Mouse (Mus musculus) stomach, embryonic 14.5 days (tissue): ENCODE data around the gene Ttll13. TPM values are rescaled to one million over a fixed set of nuclear protein-coding genes. Genes with fewer than 3 reads are reported as not detected.

Source experiments
- ATAC-seq: fragments of 200-750 bp; cut with Nextera tagmentation; 2 replicates; pipeline ENCODE4 v1.8.0; 2017; ENCODE audit warnings: low read depth, moderate TSS enrichment; ENCODE audit not compliant: insufficient number of reproducible peaks, insufficient read depth, low FRiP score
- H3K27ac ChIP-seq: fragments of 300-500 bp; sonication (generic); 2 replicates; pipeline ENCODE4 v1.5.1; 2014; ENCODE audit warnings: mild to moderate bottlenecking, low read length, moderate library complexity, mixed read lengths
- H3K27me3 ChIP-seq: fragments of 300-500 bp; sonication (generic); 2 replicates; pipeline ENCODE4 v1.6.1; 2014; ENCODE audit warnings: low read length, control low read depth, mixed read lengths; ENCODE audit not compliant: control insufficient read depth, insufficient read depth
- H3K36me3 ChIP-seq: fragments of 300-500 bp; sonication (generic); 2 replicates; pipeline ENCODE4 v1.6.1; 2014; ENCODE audit warnings: mild to moderate bottlenecking, control low read depth, low read length, moderate library complexity, mixed read lengths; ENCODE audit not compliant: control insufficient read depth, insufficient read depth
- H3K4me1 ChIP-seq: fragments of 300-500 bp; sonication (generic); 2 replicates; pipeline ENCODE4 v1.6.1; 2014; ENCODE audit warnings: low read length, control low read depth, mixed read lengths; ENCODE audit not compliant: control insufficient read depth, insufficient read depth
- H3K4me2 ChIP-seq: fragments of 300-500 bp; sonication (generic); replicated peaks from 2 replicates; pipeline ENCODE4 v1.6.1; 2014; ENCODE audit warnings: low read depth, low read length, control low read depth
- H3K4me3 ChIP-seq: fragments of 300-500 bp; sonication (generic); 2 replicates; pipeline ENCODE4 v1.5.1; 2014; ENCODE audit warnings: low read depth, low read length, control low read depth
- H3K9ac ChIP-seq: fragments of 300-500 bp; sonication (generic); replicated peaks from 2 replicates; pipeline ENCODE4 v1.6.1; 2014; ENCODE audit warnings: low read depth, mild to moderate bottlenecking, control low read depth, low read length, moderate library complexity, mixed read lengths
- H3K9me3 ChIP-seq: fragments of 300-500 bp; sonication (generic); 2 replicates; pipeline ENCODE4 v1.6.1; 2016; ENCODE audit warnings: low read depth, low read length, control low read depth; ENCODE audit not compliant: control insufficient read depth
- WGBS: fragments of 180-500 bp; shearing (Covaris S2); extraction: QIAGEN DNeasy Blood & Tissue Kit; methylation state at CpG from one replicate; pipeline ENCODE4 v1.1.7; 2014; 5-methylcytosine and 5-hydroxymethylcytosine counted together
- polyA plus RNA-seq: library from polyadenylated mRNA; unstranded; fragments of >200 nt; fragmentation: Nextera tagmentation; extraction: Ambion mirVana; gene quantifications from 2 replicates; pipeline ENCODE4 v1.2.1, GENCODE M21; 2014

The Ttll13 gene
- polyA plus RNA-seq, 1 experiment from 2014 or later: 1.8 TPM

DNA sequence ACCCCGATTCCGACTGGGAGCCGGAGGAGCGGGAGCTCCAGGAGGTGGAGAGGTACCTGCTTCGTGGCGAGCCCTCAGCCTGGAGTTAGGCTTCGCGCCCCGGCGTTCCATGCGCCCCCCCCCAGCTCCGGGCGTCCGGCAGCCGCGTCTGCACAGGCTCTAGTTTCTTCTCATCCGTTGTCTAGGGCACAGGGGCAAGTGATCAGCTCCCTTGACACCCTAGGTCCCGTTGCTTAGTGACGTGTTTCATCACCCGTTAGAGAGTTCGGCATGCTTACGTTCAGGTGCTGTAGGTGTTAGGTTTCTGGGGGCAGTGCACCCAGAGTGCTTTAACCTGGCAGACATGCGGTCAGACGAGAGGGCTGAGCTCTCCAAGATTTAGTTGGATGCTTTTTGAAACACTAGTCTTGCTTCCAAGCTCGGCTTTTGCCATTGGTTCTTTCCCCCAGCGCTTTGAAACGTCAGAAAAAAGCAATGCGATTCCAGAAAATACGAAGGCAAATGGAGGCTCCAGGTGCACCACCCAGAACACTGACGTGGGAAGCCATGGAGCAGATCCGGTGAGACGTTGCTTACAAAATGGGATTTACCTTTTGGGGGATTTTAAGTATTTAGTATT, 15.3 kb downstream of the Ttll13 start:
- H3K4me2 ChIP-seq: peak overlapping the region; percentile 73
- H3K27ac ChIP-seq: peak overlapping the region; percentile 35
- WGBS: under 1% methylated on average over 32 of the region's 32 CpGs
- peak; percentile 63 for ATAC-seq
- H3K4me1 ChIP-seq: peaks cover 5% of the 10 kb centered on the region; the same call in 1 of the 2 replicates
- no peaks in the 10 kb centered on the region for H3K9me3 ChIP-seq
- H3K9ac ChIP-seq: peak overlapping the region; percentile 62
- peaks cover 12% of the 10 kb centered on the region; the same call in 1 of the 2 replicates for H3K36me3 ChIP-seq
- no peaks in the 10 kb centered on the region for H3K27me3 ChIP-seq
- peak overlapping the region; percentile 76 for H3K4me3 ChIP-seq

DNA sequence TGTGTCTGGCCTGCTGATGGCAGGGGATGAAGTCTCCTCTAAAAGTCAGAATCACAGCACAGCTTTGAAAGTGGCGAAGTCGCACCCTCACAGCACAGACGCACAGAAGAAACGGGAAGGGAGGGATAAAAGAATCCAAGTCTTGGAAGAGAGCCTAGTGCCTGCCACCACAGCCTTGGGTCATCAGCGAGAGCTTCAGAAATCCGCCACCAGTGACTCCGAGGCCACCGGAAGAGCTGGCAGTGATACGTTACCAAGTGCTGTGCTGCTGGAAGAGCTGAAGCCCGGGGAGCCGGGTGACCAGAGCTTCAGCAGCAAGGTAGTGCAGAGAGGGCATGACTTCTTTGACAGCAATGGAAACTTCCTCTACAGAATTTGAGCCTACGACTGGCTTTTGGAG, 18.4 kb downstream of the Ttll13 start:
- ATAC-seq: no peak
- 94% methylated on average over 12 of the region's 12 CpGs for WGBS
- H3K27me3 ChIP-seq: no peaks in the 10 kb centered on the region

DNA sequence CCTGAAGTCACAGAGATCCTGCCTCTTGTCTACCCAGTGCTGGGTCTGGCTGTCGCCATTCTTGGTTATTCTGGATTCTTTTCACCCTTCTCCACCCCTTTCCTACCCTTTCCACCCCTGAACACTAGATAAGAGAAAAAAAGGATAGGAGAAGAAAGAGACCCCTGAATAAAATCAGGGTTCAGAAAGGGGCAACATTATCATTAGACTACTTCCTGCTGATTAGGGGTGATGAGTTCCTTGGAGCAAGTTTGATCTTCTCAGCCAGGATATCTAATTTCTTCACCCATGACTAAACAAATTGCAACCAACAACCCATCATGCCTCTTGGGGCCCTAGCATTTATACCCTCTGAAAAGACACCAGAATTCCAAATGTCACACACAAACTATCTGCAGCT, 21.6 kb downstream of the Ttll13 start:
- no peaks in the 10 kb centered on the region for H3K9me3 ChIP-seq
- 71% methylated on average over 1 of the region's 1 CpGs for WGBS
- ATAC-seq: no peak

More for the DNA sequence above, 18.4 kb downstream of the Ttll13 start:
- Histone ChIP-seq H3K27ac (no peak overlapping the region), H3K4me2 (no peak overlapping the region), H3K36me3 (peaks cover 17% of the 10 kb centered on the region), H3K4me1 (peaks cover 5% of the 10 kb centered on the region; the same call in 1 of the 2 replicates), H3K9ac (no peak overlapping the region), H3K9me3 (no peaks in the 10 kb centered on the region), H3K4me3 (no peak overlapping the region)

DNA sequence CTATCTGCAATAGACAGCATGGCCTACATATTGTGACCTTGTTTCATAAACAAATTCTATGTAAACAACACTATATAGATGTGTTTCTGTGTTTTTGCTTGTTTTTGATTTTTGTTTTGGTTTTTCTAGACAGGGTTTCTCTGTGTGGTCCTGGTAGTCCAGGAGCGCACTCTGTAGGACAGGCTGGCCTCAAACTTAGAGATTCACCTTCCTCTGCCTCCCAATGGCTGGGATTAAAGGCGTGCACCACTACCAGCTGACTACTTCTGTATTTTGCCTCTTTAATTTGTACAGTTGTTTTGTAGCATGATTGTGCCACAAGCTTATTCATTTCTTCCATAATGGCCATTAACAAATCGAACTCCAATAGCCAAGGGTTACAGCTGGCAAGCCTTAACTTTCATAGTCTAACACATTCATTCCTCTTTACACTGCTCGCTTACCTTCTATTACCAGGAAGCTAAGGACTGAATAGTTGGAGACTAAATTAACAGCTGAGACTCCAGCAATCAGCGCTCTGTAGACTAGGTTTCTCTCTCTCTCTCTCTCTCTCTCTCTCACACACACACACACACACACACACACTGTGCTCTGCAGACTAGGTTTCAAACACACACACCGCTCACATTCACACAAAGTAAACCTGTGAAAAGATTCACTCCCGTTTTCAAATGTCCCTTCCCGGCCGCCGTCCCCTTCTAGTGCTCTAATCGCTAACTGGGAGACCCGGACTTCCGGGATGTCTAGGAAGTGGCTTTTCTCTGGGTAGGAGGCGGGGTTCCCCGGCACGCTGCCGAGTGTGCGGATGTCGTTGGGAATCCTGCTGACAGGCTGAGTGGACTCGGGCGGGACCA, 22.9 kb downstream of the Ttll13 start, which contains the start of gene Vps33b:
Gene Vps33b, plus strand, starts transcription at position 753 of the 854 bp plus-strand sequence.
- H3K27me3 ChIP-seq: no peaks in the 10 kb centered on the region
- WGBS: 4% methylated on average over 21 of the region's 21 CpGs
- peak within 1 kb of the TSS; percentile 78 for H3K4me3 ChIP-seq
- H3K27ac ChIP-seq: peak within 1 kb of the TSS; percentile 45
- H3K4me1 ChIP-seq: no peaks in the 10 kb centered on the region; the same call in 1 of the 2 replicates
- H3K36me3 ChIP-seq: peaks cover 18% of the 10 kb centered on the region
- H3K4me2 ChIP-seq: peak within 1 kb of the TSS; percentile 78
- peak; percentile 85 for ATAC-seq
- H3K9me3 ChIP-seq: peaks cover under 1% of the 10 kb centered on the region; the same call in 1 of the 2 replicates
- H3K9ac ChIP-seq: peak within 1 kb of the TSS; percentile 57

More for the DNA sequence above, 21.6 kb downstream of the Ttll13 start:
- Histone ChIP-seq H3K4me1 (no peaks in the 10 kb centered on the region; the same call in 1 of the 2 replicates), H3K4me2 (no peak overlapping the region), H3K27me3 (no peaks in the 10 kb centered on the region), H3K27ac (no peak overlapping the region), H3K9ac (no peak overlapping the region), H3K4me3 (no peak overlapping the region), H3K36me3 (peaks cover 17% of the 10 kb centered on the region)

DNA sequence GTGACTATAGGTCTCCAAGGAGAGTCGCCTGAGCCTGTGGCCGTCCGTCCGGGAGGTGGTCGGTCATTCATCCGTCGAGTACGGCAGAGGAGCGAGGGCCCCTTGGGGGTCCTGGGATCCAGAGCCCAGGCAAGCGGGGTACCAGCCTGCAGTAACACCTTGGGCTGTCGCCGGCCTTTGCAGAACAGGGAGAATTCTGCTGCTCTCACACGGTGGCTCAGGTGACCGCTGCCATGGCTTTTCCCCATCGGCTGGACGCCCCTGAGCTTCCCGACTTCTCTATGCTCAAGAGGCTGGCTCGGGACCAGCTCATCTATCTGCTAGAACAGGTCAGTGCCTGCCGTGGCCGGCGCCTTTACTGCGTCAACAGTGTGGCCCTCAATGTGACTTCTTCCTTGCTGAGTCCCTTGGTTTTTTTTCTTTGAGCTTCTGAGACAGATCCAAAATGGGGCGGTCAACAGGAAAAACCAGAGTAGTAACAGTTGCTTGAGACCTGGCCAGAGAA, 23.6 kb downstream of the Ttll13 start:
- under 1% methylated on average over 23 of the region's 23 CpGs for WGBS

DNA sequence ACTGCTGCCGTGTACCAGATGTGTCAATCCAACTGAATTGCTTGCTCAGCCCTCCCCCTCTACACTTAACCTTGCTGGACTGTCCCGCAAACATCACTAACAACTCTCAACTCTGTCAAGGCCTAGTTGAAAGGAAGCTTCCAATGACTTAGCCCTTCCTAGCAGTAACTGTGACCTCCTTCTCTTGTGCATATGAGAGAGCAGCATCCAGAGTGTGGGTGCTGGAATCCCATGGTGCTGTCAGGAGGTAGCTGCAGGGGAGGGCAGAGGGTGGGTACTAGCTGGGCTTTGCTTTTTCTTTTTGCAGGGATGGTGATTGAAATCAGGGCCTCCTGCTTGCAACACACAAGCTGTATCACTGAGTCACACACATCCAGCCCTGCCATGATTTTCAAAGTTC, 27.3 kb downstream of the Ttll13 start:
- WGBS: 93% methylated on average over 2 of the region's 2 CpGs
- no peaks in the 10 kb centered on the region for H3K27me3 ChIP-seq
- no peak for ATAC-seq
- no peak overlapping the region for H3K4me2 ChIP-seq
- H3K9ac ChIP-seq: no peak overlapping the region
- H3K4me1 ChIP-seq: no peaks in the 10 kb centered on the region; the same call in 1 of the 2 replicates
- H3K36me3 ChIP-seq: peaks cover 33% of the 10 kb centered on the region
- no peak overlapping the region for H3K4me3 ChIP-seq
- peaks cover 13% of the 10 kb centered on the region; the same call in 1 of the 2 replicates for H3K9me3 ChIP-seq
- no peak overlapping the region for H3K27ac ChIP-seq

More for the DNA sequence above, 23.6 kb downstream of the Ttll13 start:
- peaks cover 17% of the 10 kb centered on the region for H3K36me3 ChIP-seq
- no peak overlapping the region; the same call in 1 of the 2 replicates for H3K27ac ChIP-seq
- no peaks in the 10 kb centered on the region; the same call in 1 of the 2 replicates for H3K4me1 ChIP-seq
- peak overlapping the region; percentile 78 for H3K4me3 ChIP-seq
- peaks cover 8% of the 10 kb centered on the region; the same call in 1 of the 2 replicates for H3K9me3 ChIP-seq
- peak; percentile 63; the same call in 1 of the 2 replicates for ATAC-seq
- H3K27me3 ChIP-seq: no peaks in the 10 kb centered on the region
- H3K9ac ChIP-seq: peak overlapping the region; percentile 57
- H3K4me2 ChIP-seq: peak overlapping the region; percentile 78

DNA sequence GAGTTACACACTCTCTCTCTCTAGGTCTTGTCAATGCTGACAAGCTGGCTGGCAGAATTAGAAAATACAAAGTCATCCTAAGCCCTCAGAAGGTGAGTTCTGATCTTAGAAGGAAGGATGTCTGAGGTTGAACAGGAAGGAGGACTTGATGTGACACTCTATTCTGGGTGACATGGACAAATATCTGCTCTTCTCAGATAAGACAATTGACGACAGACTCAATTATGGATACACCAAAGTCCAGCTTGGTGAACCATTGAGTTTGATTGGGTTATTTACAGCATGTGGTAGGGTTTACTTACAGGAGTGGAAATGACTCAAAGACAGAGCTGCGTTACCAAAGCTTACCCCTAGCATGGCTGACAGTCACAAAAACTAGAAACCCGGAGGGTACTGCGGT, 30.2 kb downstream of the Ttll13 start:
- H3K4me2 ChIP-seq: no peak overlapping the region
- H3K4me1 ChIP-seq: no peaks in the 10 kb centered on the region
- ATAC-seq: no peak
- peaks cover 13% of the 10 kb centered on the region; the same call in 1 of the 2 replicates for H3K9me3 ChIP-seq
- no peaks in the 10 kb centered on the region for H3K27me3 ChIP-seq
- 94% methylated on average over 4 of the region's 4 CpGs for WGBS
- H3K36me3 ChIP-seq: peaks cover 41% of the 10 kb centered on the region
- no peak overlapping the region for H3K27ac ChIP-seq
- no peak overlapping the region for H3K4me3 ChIP-seq
- no peak overlapping the region for H3K9ac ChIP-seq

DNA sequence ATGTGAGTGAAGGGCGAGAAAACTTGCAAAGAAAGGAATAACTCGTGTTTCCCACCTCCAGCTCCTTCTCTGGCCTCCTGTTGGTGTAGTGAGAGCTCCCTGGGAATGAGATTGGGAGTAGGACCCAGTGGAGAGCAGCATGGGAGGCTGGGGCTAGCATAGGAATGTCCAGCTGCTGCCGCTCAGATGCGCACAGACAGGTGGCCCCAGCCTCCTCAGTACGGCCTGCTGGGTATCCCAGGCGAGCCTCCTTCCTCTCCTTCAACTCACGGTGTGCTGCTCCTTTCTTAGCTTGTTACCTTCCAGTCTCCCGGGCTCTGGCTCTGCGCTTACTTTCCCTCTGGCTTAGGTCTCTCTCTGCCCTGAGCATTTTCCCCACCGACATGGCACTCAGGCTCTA, 33.9 kb downstream of the Ttll13 start:
- Histone ChIP-seq H3K27ac (no peak overlapping the region), H3K4me1 (no peaks in the 10 kb centered on the region), H3K4me2 (no peak overlapping the region), H3K4me3 (no peak overlapping the region), H3K36me3 (peaks cover 39% of the 10 kb centered on the region), H3K27me3 (no peaks in the 10 kb centered on the region), H3K9me3 (0 out of 2 replicates have a peak, but pooled peaks cover 3% of the 10 kb centered on the region), H3K9ac (no peak overlapping the region)
- ATAC-seq: no peak
- 84% methylated on average over 10 of the region's 10 CpGs for WGBS
